Mouse (Mus musculus) mouse embryonic stem cell (cell line): Measurements from ENCODE around the gene Gas7.

Experiments used
- in situ Hi-C, 2 experiments: fragments of 300-500 bp; cut with MboI; formaldehyde crosslinking; loops; 1 replicate in 1 of 2; 3 replicates in 1 of 2; pipeline ENCODE4 v1.14.3; 2019 to 2020; ENCODE audit warnings: low sequenced_read_pairs in 2 of 2, low pct_unique_long_range_greater_than_20kb in 1 of 2, mixed read lengths in 1 of 2; ENCODE audit not compliant: unreplicated experiment in 1 of 2

Gene Gas7

GRCm38 (mm10) chr11:67480204-67480956 is 25.1 kb downstream of the Gas7 start:
- in situ Hi-C loops = no loop called here

GRCm38 (mm10) chr11:67481691-67482090 is 26.5 kb downstream of the Gas7 start:
- in situ Hi-C loops = no loop called here

- in situ Hi-C loops = no loop called here
These were observed 27.1 kb downstream of the Gas7 start for GRCm38 (mm10) chr11:67482217-67482760.

- in situ Hi-C loops = no loop called here
These were observed 32.9 kb downstream of the Gas7 start for GRCm38 (mm10) chr11:67488156-67488555.

GRCm38 (mm10) chr11:67489647-67490175 is 34.5 kb downstream of the Gas7 start:
- in situ Hi-C loops = no loop called here

GRCm38 (mm10) chr11:67496796-67497195 is 41.6 kb downstream of the Gas7 start:
- in situ Hi-C loops = no loop called here

GRCm38 (mm10) chr11:67500115-67500514 is 44.9 kb downstream of the Gas7 start:
- in situ Hi-C loops = no loop called here

- in situ Hi-C loops = no loop called here
These were observed 46.4 kb downstream of the Gas7 start for GRCm38 (mm10) chr11:67501468-67502244.

GRCm38 (mm10) chr11:67509219-67509876 is 54.1 kb downstream of the Gas7 start:
- in situ Hi-C loops = no loop called here

GRCm38 (mm10) chr11:67510831-67511230 is 55.6 kb downstream of the Gas7 start:
- in situ Hi-C loops = loop anchor here in 1 of 2 experiments (5.0 kb wide), 1 partner anchor 131 kb away; no protein-coding TSS in a partner anchor

GRCm38 (mm10) chr11:67513001-67513400 is 57.8 kb downstream of the Gas7 start:
- in situ Hi-C loops = loop anchor here in 1 of 2 experiments (5.0 kb wide), 1 partner anchor 129 kb away; no protein-coding TSS in a partner anchor

- in situ Hi-C loops = loop anchor here in 1 of 2 experiments (5.0 kb wide), 1 partner anchor 128 kb away; no protein-coding TSS in a partner anchor
These were observed 59.2 kb downstream of the Gas7 start for GRCm38 (mm10) chr11:67514401-67514800.

- in situ Hi-C loops = no loop called here
These were observed 60.0 kb downstream of the Gas7 start for GRCm38 (mm10) chr11:67515020-67515911.

GRCm38 (mm10) chr11:67515912-67516305 is 60.7 kb downstream of the Gas7 start:
- in situ Hi-C loops = no loop called here

- in situ Hi-C loops = no loop called here
These were observed 62.5 kb downstream of the Gas7 start for GRCm38 (mm10) chr11:67517748-67518147.

- in situ Hi-C loops = no loop called here
These were observed 63.7 kb downstream of the Gas7 start for GRCm38 (mm10) chr11:67518985-67519384.

- in situ Hi-C loops = no loop called here
These were observed 67.4 kb downstream of the Gas7 start for GRCm38 (mm10) chr11:67522671-67523070.

- in situ Hi-C loops = no loop called here
These were observed 68.6 kb downstream of the Gas7 start for GRCm38 (mm10) chr11:67523806-67524205.
